Mouse (Mus musculus) central nervous system, embryonic 11.5 days (tissue): ENCODE measurements around the gene Tmprss5. TPM values are rescaled to one million over a fixed set of nuclear protein-coding genes. Genes with fewer than 3 reads are reported as not detected.

Source experiments
- polyA plus RNA-seq: library from polyadenylated mRNA; depleted of rRNA; stranded (reverse); fragments of >200 nt; gene quantifications from 2 replicates; pipeline ENCODE4 v1.2.3, GENCODE M21; 2012; rRNA removed

Gene Tmprss5
- polyA plus RNA-seq: 1.6 TPM in 2 replicates

DNA sequence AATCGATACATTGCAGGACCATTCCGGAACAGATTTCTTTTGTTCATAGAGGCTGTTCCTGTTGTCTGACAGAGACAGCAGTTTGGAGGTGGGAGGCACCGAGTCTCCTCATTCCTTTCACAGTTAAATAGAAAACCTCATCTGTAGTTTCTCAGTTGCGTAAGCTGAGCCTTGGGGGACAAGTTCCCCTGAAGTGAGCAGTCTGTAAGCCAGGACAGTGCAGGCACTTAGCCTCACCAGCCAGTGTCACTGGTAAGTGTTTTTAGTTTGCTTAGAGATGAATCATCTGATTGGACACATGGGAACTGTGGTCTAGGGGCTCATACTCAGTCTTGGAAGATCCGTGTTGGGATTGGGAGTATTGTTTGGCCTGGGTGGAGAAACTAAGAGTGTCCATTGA is at the start of gene Tmprss5:
Tmprss5 (plus strand) TSS at position 154 of the 400 bp plus-strand sequence.

DNA sequence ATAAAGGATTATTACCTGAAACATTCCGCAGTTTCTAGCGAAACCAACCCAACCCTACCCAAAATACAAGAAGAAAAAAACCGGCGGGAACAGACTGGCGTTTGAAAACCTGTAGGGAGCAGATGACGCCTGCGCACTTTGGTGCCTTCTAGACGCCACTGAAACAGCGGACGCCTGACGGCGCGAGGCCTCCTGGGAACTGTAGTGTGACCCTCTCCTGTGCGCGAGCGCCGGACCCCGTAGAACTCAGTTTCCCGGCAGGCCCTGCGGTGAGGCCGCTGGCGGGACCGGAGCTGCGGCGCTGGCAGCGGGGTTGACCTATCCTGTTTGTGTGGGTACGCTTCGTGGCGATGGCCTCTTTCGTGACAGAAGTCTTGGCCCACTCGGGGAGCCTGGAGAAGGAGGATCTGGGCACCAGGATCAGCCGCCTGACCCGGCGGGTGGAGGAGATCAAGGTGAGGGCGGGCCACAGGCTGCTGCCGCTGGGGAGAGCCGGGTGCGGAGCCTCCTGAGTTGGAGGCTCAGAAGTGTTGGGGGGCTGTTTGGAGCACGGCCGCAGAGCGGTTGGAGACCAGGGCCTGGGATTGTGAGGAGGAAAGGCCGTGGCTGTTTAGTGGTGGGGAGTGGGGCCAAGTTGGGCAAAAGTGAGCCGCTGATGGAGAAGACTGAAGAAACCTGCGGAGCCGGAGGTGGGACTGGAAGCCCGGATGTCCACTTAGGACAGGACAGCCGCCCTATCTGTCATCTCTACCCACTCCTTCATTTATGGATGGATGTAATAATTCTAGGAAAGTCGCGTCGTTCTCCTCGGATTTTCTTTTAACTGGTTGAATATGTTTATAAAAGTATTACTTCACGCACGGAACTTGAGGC is 25.5 kb upstream of the Tmprss5 start, which contains the start of gene Zw10:
Zw10 (plus strand) TSS at position 281 of the 873 bp plus-strand sequence.

Other genes with a start within 250 kb of the Tmprss5 start
- 5.6 and 11.0 TPM in 2 replicates for gene Zbtb16, start 245.0 kb upstream of the Tmprss5 start, polyA plus RNA-seq
- gene Htr3a, start 170.2 kb upstream of the Tmprss5 start, polyA plus RNA-seq: 0.12 and 0.70 TPM in 2 replicates
- 0.01 and 0.19 TPM in 2 replicates for gene Htr3b, start 116.3 kb upstream of the Tmprss5 start, polyA plus RNA-seq
- 56.2 and 64.7 TPM in 2 replicates for gene Usp28, start 95.9 kb upstream of the Tmprss5 start, polyA plus RNA-seq
- 45.1 and 48.6 TPM in 2 replicates for gene Zw10, start 25.6 kb upstream of the Tmprss5 start, polyA plus RNA-seq
- not detected in 2 replicates for gene Gm4894, start 169.3 kb downstream of the Tmprss5 start, polyA plus RNA-seq